Mouse (Mus musculus) gastrocnemius, postnatal 14 days (tissue): ENCODE measurements around the gene Selenoi. TPM values are rescaled to one million over a fixed set of nuclear protein-coding genes. Genes with fewer than 3 reads are reported as not detected.
A peak's percentile ranks its signal among the peaks of the same experiment; 100 is the strongest.

Experiments
- DNase-seq: peaks from one replicate; pipeline ENCODE4 v3.0.0; 2021; ENCODE audit warnings: mixed read lengths
- intact Hi-C: fragments of 180-260 bp; cut with DNase I; formaldehyde crosslinking; loops from one replicate; pipeline ENCODE4 v1.15.1; 2025; ENCODE audit warnings: low total_unique reads
- total RNA-seq, 2 experiments: library from RNA; stranded (reverse); gene quantifications; 2 replicates each; pipeline ENCODE4 v1.2.3; 2021

Gene Selenoi
- total RNA-seq, 2 experiments from 2014 or later = 9.0 to 11.2 TPM

DNA sequence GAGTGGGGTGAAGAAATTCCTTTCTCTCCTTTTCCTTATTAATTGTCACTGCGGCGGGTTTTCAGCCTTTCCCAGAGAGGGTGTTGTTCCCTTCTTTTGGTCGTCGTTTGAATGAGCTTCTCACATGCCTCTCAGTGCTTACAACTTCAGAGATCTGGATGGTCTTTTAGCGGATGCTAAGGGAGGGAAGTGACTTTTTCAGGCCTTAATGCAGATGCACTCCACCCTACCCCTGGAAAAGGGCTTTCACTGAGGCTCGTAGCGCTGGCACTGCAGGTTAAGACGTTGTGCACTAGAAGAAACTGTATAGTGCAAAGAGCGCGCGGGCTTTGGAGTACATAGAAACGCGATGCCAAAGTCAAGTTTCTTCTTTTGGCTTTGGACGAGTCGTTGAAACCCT lies 661 bp downstream of the Selenoi start:
- intact Hi-C loops = no loop called here

DNA sequence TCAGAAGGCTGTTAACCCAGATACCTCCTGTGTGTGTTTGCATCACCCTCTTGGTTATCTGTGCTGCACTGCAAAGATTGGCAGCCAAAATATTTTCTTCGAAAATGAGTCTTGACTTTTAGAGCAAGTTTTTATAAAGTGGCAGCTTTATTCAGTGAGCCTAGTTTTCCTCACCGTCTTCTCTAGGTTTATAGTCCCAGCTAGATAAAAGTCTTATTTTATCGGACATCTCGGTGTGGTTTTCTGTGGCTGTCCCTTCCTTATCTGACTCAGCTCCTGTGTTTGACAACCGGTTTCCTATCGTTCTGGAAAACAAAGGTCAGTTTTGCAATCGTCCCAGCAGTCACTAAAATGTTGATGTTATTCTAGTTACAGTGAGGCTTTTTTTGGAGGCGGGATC lies 1.6 kb downstream of the Selenoi start:
- intact Hi-C loops = no loop called here
- DNase-seq = no peak

More for the DNA sequence above, 661 bp downstream of the Selenoi start:
- DNase-seq = no peak

DNA sequence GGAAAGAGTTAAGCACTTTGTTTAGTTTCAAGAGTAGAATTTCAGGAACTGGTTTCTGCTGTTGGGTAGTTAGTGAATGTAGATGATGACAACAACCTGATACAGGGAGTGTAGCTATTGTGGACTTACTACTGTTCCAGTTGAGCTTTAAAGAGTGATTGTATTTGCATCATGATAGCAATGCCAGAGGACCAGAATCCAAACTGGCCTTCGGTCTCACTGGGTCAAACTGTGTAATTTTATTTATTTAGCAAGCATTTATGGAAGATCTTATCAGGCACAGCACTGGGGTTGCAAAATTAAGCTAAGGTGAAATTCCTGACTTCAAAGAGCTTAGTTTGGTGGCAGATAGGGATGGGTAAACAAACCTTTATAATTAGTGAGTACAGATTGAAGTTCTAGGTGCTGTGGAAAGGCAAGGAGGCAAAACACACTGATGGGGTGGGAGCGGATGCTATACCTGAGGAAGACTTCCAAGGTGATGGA lies 3.3 kb downstream of the Selenoi start:
- DNase-seq = no peak
- intact Hi-C loops = no loop called here

DNA sequence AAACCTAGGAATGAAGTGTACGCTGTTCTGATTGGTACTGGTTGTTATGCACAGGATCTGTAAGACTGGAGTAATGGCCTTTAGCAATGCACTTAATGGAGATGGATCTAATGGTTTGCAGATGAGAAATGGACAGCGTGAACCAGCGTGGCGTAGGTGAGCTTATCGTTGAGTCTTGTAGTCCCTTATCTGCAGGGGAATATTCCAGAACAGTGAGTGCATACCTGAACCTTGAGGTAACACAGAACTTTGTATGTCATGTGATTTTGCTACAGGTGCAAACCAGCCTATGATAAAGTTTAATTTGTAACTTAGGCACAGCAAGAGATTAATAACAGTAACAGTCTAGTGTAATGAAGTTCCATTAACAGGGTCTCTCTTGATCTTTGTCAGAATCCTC lies 6.2 kb downstream of the Selenoi start:
- DNase-seq = no peak
- intact Hi-C loops = no loop called here

DNA sequence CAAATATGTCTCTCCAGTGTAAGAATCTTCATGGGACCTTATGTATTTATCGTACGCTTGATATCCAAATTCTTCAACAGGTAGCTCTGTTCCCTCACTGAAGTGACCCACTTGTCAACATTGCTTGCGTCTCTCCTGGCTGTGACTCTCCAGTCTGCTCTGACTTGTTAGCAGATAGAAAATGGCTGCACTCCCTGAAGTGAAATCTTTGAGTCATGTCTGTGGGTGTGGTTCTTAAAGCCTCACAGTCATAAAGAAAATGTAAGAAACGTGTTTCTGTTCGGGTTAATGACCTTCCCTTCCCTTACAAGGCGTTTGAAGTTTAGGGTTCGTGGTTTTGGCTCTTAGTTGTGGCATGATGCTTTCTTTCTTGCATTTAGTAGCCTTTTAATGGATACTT lies 8.2 kb downstream of the Selenoi start:
- intact Hi-C loops = no loop called here

DNA sequence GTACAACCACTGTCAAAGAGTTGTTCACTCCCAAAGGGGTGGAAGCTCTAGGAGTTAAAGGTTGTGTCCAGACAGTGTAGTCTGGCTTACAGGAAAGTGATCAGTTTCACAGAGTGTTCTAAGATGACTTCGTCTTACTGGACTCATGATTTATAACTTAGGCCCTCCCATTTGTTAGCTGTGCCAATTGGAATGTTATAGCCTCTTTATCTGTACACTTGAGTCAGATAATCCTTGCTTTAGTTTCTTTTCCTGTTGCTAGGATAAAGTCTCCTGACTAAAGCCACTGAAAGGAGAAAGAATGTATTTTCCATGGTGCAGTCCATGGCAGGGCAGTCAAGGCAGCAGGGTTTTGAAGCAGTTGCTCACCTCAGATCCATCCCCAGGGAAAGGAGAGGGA lies 10.0 kb downstream of the Selenoi start:
- intact Hi-C loops = no loop called here

More for the DNA sequence above, 8.2 kb downstream of the Selenoi start:
- DNase-seq = no peak

DNA sequence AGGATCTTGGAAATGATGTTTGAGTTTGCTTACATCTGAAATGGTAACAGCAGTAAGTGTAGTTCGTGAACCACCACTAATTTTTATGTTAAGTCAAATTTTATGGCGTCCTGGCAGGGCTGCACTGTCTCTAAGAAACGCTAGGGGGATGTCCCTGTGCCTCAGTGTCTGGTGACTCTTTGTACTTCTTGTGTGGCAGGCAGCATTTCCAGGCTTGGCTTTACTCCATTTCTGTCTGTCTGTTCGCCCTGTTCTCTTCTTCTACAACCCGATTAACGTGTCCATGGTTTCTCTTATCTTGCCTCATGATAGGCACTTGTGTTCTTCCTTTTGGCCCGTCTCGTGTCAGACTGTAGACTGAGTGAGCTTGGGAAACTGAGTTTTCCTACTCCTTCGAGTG lies 11.4 kb downstream of the Selenoi start:
- DNase-seq = no peak
- intact Hi-C loops = no loop called here

More for the DNA sequence above, 10.0 kb downstream of the Selenoi start:
- no peak for DNase-seq

DNA sequence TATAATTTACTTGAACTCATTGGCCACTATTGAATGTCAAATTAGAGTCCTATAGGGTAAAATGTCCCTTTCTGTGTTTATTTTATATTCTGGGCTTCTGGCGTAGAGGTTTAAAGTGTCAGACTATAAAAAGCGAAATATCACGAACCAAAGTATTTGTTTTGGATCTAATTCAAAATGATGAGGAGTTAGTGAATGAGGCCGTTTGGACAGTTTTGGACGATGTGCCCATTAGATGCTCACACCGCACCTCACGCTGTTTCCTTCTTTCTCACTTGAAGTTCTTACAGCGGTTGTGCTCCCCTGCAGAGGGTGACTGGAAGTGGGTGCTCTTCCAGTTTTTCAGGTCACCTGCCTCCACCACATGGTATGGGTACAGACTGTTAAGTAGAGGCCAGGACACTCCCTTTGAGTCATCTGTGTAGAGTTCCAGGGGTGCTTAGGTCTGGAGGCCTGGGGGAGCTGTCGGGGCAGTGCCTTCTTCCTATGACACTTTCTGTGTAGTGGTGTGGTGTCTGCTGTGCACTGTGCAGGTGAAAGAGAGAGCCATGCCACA lies 13.6 kb downstream of the Selenoi start:
- intact Hi-C loops = no loop called here

DNA sequence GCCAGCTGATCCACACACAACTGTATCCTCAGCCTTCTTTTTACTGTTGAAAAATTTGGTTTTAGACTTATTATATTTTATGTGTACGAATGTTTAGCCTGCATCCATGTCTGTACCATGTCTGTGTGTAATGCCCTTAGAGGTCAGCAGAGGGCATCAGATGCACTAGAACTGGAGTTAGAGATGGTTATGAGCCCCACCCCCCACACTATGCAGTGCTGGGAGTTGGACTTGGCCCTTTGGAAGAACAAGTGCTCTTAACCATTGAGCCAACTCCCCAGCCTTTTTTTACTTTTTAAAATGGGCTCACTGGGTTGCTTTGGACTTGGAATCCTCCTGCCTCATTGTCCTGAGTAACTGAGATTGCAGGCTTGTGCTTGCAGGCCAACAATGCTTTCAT lies 15.3 kb downstream of the Selenoi start:
- no peak for DNase-seq

More for the DNA sequence above, 13.6 kb downstream of the Selenoi start:
- no peak for DNase-seq

DNA sequence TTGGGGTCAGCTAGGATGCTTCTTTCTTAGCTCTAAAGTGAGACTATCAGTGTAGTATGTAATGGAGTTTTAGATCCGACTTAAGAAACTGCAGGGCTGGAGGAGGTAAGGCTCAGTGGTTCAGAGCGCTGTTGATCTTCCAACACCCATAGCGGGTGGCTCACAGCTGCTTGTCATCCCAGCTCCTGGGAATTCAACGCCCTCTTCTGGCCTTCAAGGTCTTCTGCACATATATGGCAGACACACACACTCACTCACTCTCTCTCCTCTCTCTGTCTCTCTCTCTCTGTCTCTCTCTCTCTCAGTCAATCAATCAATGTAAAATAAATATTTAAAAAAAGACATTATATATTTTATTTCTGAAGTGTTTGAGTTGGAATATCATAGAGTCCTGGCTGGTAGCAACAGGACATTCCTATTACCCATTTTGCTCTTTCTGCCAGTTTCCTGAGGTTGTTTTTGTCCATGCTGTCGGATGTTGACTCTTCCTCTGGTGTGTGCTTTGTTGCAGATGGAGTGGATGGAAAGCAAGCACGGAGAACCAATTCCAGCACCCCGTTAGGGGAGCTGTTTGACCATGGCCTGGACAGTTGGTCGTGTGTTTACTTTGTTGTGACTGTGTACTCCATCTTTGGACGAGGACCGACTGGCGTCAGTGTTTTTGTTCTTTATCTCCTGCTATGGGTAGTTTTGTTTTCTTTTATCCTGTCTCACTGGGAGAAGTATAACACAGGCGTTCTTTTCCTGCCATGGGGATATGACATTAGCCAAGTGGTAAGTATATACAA lies 23.4 kb downstream of the Selenoi start:
- intact Hi-C loops = no loop called here
- no peak for DNase-seq

More for the DNA sequence above, 15.3 kb downstream of the Selenoi start:
- intact Hi-C loops = no loop called here

DNA sequence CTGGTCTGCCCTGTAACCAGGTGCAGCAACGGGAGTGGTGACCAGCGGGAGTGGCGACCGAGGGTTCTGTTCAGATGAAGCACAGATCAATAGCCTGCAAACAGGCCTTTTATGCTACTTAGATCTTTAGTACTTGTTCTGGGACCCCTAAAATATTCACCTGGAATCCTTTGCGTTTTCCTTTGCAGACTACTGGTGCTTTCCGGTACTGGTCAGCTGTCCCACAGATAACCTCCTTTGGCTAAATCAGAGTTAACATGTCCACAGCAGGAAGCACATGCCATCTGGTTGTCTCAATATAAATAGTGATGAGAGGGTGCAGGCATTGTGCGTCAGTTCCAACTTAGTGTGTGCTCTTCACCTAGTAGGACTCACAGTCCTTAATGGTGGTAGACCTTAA lies 26.4 kb downstream of the Selenoi start:
- intact Hi-C loops = no loop called here
- no peak for DNase-seq

DNA sequence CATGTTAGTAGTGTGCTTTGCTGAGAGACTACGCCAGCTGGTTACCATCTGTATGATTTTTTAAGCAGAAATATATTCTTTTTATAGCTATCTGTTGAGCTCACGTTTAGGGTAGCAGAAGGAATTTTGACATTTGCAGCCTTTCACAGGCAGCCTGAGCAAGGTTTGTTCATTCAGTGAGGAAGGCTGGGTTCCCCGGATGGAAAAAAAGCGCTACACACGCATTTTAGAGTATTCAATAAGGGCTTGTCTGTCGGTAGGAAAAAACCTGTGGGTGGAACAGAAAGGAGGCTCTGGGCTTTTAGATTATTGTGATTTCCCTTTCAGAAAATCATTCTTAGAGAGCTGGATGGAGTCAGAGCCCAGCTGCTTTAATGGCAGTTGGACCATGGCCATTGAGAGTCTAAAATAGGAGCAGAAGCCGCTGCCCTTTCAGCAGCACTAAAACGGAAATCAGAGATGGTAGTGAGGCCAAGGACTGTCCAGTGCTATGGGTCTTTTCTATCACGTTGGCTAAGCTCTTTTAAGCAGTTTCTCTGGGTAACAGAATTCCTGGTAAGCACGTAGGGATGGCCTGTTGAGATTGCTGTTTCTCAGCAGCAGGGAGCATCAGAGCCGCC lies 38.3 kb downstream of the Selenoi start:
- intact Hi-C loops = no loop called here
- DNase-seq = peak; percentile 42

DNA sequence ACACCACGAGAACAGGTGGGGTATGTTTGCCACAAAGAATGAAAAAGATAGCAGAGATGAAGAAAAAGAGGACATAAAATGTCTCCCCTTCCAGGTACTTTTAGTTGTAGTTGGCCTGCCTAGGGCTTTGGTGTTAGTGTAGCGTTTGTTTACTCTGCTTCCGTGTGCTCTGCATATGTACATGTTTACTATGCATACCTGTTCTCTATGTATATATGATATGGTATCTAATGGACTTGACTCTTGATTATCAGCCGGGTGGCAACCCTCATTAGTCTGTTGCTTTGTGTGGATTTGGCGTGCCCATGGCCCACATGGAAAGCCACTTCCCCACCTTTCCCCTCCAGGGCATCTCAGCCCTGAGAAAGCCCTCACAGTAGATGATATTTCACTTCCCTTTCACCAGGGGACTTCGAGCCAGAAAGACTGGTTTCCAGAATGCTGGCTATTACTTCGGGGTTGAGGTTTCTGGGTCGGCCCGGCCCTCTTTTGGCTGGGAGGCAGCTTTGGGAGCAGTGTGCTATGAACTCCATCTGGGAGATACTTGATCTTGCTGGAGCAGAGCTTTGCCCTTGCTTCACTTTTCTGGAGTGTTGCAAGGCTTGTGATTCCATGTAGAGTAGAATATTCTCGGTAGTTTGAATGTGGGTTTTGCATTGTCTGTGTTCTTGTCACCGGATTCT lies 39.4 kb downstream of the Selenoi start:
- intact Hi-C loops = no loop called here
- DNase-seq = peak; percentile 72

DNA sequence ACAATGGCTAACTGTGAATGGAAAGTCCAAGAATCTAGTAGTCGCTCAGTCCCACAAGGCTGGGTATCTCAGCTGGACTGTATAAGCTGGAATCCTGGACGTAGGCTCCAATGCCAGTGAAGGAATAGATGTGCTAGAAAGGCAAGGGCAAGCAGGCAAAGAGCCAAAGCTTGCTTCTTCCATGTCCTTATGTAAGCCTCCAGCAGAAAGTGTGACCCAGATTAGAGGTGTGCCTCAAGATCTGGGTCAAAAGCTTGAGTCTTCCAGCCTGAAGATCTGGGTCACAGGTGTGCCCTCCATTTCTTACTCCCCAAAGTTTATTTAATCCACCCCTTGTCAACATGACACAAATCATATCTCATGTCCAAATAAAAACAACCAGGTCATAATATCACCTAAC lies 44.0 kb downstream of the Selenoi start:
- DNase-seq = no peak
- intact Hi-C loops = no loop called here

DNA sequence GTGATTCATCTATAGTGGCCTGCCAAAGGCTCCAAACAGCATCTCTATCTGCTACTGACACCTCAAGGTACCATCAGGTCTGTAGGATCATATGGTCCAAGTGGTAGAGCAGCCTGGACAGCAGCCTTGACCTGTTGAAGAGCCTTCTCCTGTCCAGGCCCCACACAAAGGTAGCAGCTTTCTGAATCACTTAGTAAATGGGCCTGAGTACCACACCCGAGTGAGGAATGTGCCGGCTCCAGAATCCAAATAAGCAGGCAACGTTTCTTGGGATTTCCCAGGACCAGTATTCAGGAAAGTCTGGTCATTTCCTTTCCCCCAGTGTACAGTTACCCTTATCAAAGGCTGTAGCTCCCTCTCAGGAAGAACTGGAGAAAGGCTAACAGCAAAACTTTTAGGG lies 46.6 kb downstream of the Selenoi start:
- intact Hi-C loops = no loop called here
- DNase-seq = no peak

DNA sequence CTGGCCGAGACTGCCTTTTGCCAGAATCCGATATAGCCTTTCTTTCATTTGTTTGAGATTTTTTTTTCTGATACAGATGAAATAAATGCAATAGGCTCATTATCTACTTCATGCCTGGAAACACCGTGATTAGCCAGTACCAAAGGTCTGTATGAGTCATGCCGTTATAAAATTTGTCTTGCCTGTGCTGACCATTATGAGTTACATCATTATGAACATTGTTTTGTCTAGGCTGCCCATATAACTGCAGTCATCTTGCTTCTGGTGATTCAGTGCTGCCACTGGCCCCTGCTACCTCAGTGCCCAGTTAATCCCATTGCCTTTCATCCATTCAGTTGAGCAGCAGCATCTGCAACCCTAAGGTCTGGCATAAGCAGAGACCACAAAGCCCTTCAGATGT lies 47.1 kb downstream of the Selenoi start:
- no peak for DNase-seq
- intact Hi-C loops = no loop called here

DNA sequence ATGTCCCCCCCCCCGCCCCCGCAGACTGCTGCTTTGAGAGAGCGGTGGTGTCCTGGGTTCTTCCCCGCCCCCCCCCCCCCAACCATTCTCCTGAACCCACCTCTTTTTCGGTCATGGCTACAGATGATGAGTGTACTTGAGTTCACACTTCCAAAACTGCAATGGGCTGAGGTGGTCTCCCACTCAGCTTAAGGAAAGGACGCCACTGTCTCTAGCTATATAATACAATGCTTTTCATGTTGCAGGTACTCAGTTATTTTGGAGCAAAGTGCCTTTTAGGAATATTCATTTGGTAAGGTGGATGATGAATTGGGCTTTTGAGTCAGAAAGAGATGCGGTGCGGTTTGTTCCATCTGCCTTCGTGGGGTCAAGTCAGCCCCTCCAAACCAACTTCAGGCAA lies 48.5 kb downstream of the Selenoi start:
- intact Hi-C loops = no loop called here
- DNase-seq = no peak

DNA sequence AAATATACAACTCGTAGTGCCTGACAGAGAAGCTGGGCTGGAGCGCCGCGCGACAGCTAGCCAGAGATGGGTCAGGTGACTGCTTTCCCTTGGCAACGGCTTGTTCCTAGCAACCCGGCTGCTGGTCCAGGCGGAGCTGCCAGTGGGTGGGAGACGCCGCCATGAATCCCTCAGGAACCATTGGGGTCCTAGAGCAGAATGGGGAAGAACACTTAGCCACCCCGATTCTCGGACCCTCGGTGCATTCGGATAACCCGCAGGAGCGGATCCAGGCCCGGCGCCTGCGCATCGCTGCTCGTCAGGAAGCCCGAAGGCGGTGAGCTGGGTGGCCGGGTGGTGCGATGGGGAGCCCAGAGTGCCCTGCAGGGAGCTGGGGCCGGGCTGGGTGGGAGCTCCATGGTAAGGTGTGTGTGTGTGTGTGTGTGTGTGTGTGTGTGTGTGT lies 48.9 kb downstream of the Selenoi start, which contains the start of gene Drc1:
Drc1 (plus strand) TSS at position 98 of the 442 bp plus-strand sequence.
- peak; percentile 47 for DNase-seq
- intact Hi-C loops = no loop called here

DNA sequence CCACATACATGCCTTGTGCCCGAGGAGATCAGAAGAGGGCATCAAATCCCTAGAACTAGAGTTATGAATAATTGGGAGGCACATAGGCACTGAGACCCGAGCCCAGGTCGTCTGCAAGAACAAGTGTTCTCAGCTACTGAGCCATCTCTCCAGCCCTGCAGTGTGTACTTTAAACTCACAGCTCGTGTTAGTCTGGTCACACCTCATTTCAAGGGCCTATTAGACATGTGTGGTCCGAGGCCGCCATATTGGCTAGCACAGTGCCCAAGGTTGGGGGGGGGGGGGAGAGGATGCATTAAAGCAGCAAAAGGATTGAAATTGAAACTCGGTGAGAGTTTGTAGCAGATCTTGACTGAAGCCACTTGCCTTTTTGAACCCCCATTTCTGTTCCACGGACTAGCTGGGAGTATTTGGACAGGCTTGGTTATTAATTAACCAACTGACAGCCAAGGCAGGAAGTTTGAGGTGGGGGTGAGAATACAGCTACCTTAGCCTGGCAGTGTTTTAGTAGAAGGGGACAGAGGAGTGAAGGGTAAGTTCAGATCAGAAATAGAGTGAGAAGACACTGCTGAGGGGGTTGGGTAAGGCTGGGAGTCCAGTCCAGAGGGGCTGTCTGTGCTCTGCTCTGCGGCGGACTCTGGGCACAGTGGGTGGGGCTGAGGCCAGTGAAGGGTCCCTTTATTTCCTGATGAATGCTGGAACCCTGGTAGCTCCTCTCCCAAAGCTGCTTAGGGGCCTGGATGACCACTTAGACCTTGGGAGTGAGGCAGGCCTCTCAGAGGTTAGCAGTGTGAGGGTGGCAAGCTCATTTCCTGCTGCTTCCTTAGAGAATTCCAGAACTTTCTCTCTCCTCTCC lies 53.8 kb downstream of the Selenoi start:
- DNase-seq = no peak
- intact Hi-C loops = no loop called here
